Mouse (Mus musculus) left cerebral cortex, adult 9 months (tissue): ENCODE results near the gene Ormdl2.
"Not testable (repeated sequence)": the region's sequence is repeated elsewhere in the genome, so short reads cannot be mapped to it uniquely, and the experiment has no call there.

Source experiments
- DNase-seq, 2 experiments: peaks; one replicate each; pipeline ENCODE4 v3.0.0; 2022; ENCODE audit warnings: low spot score in 2 of 2

The Ormdl2 gene

DNA sequence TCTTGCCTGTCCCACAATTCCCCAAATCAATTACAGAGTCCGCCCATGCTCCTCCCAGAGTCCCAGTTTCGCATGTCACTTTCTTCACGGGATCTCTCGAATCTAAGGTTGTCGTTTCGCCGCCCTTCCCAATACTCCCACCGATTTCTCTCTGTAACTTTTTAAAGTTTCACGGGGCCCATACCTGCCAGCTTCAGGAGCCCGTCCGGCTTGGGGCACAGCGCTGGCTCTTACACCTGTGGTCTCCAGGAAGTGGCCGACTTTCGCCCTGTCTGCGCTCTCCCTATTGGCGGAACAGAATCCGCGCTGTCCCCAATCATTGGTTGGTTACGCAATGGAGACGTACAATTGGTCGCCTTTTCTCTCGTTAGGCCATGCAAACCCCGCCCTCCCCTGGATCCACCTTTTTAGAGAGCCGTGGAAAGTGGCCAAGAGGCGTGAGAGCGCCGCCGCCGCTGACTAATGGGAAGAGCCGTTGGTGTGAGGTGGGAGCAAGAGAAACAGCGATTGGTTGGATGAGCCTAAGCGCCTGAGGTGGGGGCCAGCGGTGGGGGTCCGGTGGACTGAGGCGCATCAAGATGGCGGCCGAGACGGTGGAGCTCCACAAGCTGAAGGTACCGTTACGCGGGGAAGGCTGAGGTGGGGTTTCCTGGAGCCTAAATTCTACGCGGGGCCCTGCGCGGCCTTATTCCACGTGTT lies at the start of gene Ormdl2:
Ormdl2 (minus strand) TSS at position 288 of the 699 bp plus-strand sequence.
- DNase-seq: peak; percentile 97 to 100

DNA sequence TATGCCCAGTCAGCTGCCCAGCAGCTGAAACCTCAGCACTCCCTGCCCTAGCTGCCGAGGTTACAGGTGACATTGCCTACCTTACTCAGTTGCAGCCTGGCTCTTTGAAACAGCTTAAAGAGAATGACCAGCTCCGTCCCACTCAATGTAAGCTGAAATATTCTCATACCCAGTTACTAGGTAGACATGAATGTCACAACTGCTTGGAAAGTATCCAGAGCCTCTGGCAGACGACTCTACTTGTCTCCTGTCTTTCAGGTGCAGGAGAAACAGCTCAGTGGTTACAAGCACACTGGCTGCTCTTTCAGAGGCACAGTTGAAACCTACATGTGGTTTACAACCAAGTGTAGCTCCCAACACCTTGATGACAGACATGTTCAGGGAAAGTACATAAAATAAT lies 48.9 kb upstream of the Ormdl2 start:
- DNase-seq: no peak

DNA sequence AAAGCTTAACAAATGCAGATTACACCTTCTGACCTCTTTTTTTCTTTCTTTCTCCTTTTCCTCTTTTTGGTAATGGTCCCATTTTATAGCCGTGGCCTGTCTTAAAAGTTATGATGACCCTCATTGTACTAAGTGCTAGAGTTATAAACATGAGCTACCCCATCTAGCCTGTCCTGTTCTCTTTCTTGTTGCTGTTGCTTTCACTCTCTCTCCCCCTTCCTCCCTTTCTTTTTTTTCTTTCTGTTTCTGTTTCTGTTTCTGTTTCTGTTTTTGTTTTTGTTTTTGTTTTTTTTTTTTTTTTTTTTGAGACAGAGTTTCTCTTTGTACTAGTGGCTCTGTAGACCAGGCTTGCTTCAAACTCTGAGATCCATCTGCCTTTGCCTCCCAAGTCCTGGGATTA lies 45.1 kb upstream of the Ormdl2 start:
- DNase-seq: no peak

DNA sequence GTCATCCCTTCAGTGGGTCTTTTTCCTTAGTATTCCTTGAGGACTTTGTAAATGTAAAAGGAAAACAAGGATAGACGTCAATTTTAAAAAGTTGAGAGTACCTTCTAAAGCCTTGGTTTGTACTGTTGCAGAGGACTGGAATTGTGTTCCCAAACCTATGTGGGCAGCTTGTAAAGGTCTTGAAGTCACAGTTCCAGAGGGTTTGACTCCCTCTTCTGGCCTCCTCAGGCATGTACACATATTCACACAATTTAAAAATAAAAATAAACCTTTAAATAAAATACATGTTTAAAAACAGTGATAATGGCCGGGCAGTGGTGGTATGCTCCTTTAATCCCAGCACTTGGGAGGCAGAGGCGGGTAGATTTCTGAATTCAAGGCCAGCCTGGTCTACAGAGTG lies 44.6 kb upstream of the Ormdl2 start:
- no peak for DNase-seq

DNA sequence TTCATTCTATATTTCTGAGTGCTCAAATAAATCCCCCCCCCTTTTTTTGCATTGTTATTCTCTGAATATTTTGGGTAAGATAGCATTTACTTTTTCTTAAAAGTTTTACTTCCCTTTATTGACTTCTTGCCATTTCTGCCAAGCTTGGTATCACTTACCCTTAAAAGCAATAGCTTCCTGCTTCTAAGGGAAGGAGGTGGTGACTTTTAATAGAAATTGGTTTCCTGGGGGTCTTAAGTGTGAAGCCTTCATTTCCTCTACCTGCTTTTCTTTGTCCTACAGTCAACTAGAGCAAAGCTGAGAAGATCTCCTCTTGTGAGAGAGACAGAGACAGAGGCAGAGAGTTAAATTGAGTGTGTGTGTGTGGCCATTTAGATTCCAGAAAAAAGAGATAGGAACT lies 39.7 kb upstream of the Ormdl2 start:
- no peak for DNase-seq

DNA sequence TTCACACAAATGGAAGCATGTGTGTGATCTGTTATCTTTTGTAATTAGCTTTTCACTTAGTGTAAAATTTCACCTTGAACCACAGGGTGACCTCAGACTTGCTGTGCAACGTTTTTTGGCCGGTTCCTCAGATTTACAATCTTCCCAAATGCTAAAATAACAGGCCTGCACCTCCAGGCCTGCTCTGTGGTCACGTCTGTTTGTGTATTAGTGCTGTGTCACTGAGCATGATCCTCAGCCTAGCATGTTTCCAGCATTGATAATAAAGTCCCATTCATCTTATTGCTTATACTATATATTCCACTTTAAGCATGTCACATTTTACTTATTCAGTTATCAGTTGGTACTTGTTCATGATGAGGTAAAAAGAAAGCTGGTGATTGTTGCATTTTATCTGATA lies 28.9 kb upstream of the Ormdl2 start:
- no peak for DNase-seq

DNA sequence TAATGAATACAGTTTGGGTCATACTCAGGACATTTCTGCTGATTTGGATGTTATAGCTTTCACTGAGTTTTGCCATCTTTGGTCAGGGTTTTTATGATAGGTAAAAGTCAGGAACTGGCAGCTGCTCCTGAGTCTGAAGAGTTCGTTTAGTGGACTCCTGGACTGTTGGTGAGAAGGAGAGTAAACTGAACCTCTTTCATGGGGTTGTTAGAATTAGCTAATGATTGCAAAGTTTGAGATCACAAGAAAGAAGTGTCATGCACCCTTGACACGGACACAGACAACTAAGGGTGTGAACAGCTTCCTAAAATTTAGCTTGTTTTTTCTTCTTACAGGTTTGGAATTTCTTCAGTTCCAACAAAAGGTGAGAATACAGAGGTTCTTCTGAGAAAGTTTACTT lies 27.0 kb upstream of the Ormdl2 start:
- no peak for DNase-seq

DNA sequence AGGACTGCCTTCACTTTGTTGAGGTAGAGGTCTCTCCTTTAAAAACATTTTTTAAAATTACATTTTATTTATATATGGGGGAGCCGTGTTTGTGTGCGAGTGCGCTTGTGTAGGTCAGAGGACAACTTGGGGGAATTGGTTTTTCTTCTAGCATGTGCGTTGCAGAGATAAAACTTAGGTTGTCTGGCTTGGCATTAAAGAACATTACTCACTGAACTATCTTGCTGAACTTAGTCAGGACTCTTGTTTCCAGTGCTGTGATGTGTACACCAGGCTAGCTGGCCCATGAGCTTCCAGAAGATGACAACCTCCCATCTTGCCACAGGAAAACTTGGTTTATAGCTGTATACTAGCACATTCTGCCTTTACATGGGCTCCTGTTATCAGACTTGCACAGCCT lies 25.2 kb upstream of the Ormdl2 start:
- no peak for DNase-seq

DNA sequence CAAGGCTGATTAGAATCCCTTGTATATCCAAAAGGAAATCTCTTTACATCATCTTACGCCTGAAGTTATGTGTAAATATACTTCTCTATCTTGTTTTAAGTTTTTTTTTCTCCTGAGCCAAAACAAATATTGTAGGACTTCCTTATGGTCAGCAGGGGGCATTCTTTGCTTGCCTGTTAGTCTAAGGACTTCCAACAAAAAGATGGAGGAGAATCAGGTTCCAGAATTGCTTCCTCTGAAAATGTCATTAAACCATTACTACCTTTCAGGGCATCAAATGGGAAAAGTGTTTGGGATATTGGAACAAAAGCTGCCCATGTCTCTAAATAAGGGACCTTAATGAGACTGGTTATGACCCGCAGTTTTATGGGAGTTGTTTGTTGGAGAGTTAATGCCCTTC lies 24.1 kb upstream of the Ormdl2 start:
- DNase-seq: no peak

DNA sequence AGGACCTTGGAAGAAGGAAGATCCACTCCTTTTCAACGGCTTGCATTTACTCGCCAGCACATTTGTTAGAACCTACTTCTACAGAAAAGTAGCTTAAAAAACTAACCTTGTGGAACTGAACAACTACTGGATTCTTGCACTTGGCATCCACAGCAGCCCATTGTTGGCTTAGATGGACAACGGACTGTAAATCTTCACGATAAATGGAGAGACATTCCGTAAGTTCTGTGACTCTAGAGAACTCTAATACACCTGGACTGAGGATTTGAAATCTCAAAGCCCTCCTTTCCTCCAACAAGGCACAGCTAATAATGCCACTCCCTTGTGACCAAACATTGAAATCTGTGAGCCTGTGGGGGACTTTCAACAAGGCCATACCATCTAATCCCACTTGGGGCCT lies 21.8 kb upstream of the Ormdl2 start:
- no peak for DNase-seq

DNA sequence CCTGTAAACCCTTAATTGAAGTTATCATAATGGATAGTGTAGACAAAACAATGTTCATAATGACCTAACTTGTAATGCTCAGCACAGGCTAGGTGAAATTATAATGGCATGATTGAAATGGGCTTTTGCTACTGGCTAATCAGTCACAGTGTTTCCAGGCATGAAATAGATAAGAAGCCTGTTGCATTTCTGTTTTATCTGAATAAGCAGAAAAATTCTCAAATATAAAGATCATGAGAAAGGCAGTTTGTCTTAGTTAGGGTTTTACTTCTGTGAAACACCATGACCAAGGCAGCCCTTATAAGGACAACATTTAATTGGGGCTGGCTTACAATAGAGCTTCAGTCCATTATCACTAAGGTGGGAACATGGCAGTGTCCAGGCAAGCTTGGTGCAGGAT lies 19.2 kb upstream of the Ormdl2 start:
- no peak for DNase-seq

DNA sequence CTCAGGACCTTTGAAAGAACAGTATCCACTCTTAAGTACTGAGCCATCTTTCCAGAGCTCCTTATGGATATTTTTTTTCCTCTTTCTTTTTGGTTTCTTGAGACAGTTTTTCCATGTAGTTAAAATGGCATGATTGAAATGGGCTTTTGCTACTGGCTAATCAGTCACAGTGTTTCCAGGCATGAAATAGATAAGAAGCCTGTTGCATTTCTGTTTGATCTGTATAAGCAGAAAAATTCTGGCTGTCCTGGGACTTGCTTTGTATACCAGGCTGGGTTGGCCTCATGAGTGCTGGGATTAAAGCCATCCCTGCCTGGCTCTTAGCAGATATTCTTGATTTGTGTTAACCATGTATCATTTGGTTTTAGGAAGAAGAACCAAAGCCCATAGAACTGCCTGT lies 18.0 kb upstream of the Ormdl2 start:
- no peak for DNase-seq

DNA sequence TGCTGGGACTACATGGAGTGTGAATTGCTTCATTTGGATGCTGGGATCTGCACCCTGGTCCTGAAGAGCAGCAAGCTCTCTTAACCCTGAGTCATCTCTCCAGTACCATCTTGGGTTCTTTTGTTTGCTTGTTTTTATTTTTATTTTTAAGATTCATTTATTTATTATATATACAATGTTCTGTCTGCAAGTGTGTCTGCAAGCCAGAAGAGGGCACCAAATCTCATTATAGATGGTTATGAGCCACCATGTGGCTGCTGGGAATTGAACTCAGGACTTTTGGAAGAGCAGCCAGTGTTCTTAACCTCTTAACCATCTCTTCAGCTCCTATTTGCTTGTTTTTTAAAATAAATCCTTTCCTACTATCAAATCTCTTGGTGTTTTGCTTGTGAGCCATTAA lies 16.0 kb upstream of the Ormdl2 start:
- DNase-seq: no peak

DNA sequence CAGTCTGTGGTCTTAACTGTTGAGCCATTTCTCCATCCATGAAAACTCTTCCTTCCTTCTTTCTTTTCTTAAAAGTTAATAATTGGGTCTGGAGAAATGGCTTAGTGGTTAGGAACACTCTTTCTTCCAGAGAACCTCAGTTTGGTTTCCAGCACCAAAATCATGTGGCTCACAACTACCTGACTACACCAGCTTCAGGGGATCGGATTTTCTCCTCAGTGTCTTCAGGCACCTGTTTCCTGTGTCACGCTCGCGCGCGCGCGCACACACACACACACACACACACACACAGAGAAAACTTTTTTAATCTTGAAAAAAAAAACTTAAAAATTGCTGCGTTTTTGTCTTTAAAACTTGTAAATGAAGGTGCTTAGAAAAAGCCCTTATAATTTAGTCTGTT lies 2.4 kb upstream of the Ormdl2 start:
- no peak for DNase-seq

DNA sequence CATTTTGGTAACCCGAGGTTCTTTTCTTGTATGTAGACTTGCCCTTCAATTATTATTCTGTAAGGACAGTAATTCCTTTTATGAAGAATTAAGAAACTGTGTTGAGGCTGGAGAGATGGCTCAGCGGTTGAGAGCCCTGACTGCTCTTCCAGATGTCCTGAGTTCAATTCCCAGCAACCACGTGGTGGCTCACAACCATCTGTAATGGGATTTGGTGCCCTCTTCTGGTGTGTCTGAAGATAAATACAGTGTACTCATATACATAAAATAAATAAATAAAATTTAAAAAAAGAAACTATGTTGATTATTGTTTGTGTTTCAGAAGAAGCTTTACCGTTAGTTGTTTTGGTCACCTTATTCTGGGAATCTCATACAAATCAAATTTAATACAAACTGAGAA lies 1.6 kb upstream of the Ormdl2 start:
- DNase-seq: not testable (repeated sequence)

DNA sequence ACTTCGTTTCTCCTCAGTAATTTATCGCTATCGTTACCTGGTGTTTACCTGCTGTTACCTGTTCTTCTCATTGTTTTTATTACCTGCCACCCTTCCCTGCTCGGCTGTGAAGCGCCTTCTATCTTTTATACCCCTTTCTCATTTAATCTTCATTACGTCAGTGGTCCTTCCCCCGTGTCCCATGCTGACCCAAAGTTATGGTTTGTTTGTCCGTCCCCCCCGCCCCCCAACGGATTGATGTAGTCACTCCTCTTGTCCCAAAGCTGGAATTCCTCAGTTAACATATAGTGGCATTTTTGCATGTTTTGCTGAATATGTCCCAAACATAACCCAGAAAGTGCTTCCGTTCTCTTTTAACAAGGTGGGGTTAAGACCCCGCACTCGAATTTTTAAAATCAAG lies 690 bp upstream of the Ormdl2 start:
- no peak for DNase-seq

DNA sequence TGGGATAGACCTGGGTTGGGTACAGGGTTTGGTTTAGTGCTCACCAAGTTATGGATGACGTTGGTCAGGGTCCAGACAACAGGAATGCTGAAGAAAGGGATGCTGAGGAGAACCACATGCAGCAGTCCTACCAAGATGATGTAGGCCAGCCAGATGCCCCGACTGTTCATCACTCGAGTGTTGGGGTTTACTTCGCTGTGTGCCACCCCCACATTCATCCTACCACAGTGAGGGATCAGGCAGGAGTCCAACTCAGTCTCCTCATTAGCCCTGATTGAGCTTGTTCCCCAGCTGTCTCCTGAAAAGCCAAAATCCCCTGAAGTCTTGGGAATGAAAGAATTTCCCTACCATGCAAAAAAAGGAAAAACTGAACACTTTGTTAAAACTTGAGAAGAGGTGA lies 1.2 kb downstream of the Ormdl2 start:
- DNase-seq: no peak

DNA sequence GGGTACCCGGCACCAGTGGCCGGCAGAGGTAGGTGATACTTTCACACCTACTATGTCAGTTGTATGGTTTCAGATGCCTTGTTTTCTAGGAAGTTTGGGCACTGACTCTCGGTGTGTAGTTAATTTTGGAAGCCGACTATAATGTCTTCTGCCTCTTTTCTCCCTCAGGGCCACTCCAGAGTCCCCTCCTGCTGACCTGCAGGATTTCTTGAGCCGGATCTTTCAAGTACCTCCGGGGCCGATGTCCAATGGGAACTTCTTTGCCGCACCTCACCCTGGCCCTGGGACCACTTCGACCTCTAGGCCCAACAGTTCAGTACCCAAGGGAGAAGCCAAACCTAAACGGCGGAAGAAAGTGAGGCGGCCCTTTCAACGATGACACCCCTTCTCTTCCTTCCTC lies 4.4 kb downstream of the Ormdl2 start, which contains the start of gene Sarnp:
Sarnp (plus strand) TSS at position 301 of the 400 bp plus-strand sequence.
- no peak for DNase-seq

DNA sequence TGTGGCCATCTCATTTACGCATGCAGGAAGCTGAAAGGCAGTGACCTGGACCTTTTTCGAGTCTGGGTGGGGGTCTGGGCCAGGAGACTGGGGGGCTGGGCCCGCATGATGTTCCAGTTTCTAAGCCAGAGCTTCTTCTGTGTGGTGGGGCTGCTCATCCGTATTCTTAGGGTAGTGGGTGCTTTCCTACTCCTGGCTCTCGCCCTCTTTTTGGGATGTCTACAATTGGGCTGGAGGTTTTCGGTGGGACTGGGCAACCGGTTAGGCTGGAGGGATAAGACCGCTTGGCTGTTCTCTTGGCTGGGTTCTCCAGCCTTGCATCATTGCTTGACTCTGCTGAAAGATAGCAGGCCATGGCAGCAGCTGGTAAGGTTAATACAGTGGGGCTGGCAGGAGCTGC lies 14.4 kb downstream of the Ormdl2 start:
- no peak for DNase-seq

DNA sequence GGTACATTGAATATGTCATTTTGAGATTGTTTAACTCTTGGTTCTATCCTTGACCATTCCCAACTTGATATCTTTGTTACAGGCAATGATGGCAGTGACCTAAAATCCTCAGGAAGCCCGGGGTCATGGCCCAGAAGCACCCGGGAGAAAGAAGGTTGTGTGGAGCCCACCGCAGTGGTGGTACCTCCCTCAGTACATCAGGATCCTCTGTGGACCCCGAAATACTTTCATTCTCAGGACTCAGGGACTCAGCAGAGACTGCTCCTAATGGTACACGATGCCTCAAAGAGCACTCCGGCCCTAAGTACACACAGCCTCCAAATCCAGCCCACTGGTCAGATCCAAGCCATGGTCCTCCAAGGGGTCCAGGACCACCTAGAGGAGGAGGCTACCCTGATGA lies 15.4 kb downstream of the Ormdl2 start:
- no peak for DNase-seq

DNA sequence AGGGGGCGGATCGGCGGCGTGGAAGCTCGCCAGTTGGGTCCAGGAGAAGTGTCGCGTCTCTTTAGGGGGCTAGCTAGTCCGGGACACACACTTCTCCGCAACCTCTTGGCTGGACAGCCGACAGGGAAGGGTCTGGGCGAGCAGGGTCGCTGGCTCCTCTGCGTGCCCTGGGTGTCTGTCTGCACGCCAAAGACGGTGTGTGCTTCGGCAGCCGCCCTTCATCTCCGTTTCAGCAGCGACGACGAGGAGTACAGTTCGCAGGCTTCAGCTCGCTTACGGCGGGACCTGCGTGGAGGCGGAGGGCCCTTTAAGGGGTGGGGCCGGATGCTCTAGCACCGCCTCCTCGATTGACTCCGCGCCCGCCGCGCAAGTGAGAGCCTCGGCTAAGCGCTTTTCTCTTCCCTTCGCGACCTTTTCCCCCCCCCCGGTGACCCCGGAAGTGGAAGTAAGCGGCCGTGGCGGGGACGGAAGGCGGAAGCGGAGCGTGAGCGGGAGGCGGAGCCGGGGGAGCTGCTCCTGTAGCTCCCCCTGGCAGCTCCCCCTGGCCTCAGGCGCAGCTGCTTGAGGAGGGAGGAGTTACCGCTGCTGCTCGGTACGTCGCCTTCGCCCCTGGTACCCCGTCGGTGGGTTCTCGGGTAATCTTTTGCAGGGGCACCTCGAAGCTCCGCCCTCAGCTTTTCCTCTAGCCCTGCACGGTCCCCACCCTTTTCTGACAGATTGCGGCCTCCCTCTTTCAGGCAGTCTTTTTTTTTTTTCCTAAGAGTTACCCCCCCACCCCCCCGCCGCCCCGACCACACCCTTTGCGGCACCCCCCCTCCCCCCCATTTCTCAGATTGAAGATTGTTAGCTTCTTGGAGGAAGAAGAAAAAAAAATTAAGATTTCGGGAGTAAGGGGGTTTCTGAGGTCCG lies 16.1 kb downstream of the Ormdl2 start:
- peak; percentile 87 to 94 for DNase-seq

DNA sequence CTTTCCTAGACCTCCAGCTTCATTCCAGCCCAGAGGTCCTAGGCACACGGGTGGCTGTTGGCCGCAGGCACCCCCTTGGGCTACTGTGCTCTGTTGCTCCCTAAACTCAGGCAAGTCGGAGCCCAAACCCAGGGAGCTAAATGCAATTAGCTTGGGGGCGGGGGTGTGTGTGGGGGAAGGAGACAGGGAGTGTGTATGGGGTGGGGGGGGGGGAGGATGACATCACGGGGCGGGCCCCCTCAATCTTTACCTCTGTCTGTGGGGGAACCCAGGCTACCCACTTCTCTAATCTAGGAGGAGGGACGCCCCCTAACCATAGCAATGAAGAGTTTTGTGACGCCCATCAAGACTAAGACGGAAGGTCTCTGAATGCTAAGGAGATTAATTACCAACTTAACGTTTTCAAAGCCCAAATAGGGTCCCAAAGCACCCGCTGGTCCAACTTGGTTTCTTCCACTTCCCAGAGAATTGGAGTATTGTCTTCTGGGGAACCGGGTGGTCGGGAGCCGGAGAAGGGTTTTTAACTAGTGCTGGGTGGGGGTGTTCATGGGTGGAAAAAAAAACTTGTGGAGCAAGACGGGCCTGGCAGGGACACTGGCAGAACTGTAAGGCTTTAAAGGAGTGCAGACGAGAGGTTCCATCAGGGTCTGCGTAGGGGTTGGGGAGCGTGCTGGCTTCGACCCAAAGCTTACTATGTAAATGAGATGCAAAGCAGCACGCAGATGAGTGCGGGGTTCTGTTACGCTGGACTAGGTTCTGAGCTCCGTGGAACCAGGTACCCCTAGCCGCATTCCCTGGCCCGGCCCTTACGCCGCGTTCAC lies 17.0 kb downstream of the Ormdl2 start, which contains the start of gene Tmem198b:
Tmem198b (minus strand) TSS at position 100 of the 821 bp plus-strand sequence.
- peak; percentile 62 to 75 for DNase-seq
